Mouse (Mus musculus) left cerebral cortex, postnatal 36 days (tissue): ENCODE data around the gene Olfr1089. TPM values are rescaled to one million over a fixed set of nuclear protein-coding genes. Genes with fewer than 3 reads are reported as not detected.

Experiments
- DNase-seq, 2 experiments: peaks; one replicate each; pipeline ENCODE4 v3.0.0; 2021 to 2022; ENCODE audit warnings: low spot score in 2 of 2, mixed read lengths in 1 of 2
- intact Hi-C: fragments of 180-260 bp; cut with DNase I; formaldehyde crosslinking; loops from one replicate; pipeline ENCODE4 v1.15.1; 2025
- total RNA-seq, 2 experiments: library from RNA; stranded (reverse); gene quantifications; 2 replicates each; pipeline ENCODE4 v1.2.3; 2021

Olfr1089 gene
- total RNA-seq: not detected

DNA sequence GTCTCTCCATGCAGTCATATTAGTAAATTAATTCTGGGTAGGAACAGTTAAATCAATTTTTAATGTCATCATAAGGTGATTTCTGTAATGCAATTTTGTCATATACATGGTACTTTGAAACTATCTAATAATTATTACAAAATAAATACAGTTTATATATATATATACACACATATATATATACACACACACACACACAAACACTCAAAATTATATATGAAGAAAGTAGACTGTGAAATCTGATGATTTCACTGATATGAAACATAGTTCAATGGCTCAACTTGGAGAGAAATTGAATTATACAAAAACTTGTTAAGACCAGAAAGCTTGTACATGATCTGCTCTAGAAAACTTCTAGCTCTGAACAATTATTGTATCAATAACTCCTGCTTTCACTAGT is at the start of gene Olfr1089:
Gene Olfr1089 (minus strand): TSS at position 101 of the 400 bp plus-strand sequence.
- intact Hi-C loops: no loop called here
- no peak for DNase-seq

DNA sequence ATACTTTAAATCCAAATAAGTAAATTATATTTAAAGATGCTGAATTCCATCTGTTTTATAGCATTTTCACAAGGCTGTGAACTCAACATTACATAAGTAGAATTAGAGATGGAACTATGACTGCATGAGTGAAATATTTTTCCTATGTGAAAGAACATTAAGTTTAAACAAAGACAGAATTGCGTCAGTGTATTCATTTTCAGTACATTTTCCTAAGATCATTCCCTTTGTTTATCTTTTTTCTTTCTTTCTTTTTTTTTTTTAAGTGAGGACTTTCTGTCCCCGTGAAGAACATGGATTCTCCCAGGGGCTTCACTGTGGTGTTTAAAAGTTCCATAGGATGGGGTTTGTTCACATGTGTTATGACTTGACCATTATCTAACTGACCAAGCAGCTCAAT is 48.7 kb upstream of the Olfr1089 start, which contains the start of gene Olfr1093:
Gene Olfr1093 (plus strand): TSS at position 301 of the 400 bp plus-strand sequence.
- intact Hi-C loops: no loop called here

GRCm38 (mm10) chr2:86761050-86761449 is 27.5 kb upstream of the Olfr1089 start:
- intact Hi-C loops: no loop called here
- DNase-seq: peak; percentile 4 to 16

More for the DNA sequence above, 48.7 kb upstream of the Olfr1089 start, which contains the start of gene Olfr1093:
- no peak for DNase-seq

DNA sequence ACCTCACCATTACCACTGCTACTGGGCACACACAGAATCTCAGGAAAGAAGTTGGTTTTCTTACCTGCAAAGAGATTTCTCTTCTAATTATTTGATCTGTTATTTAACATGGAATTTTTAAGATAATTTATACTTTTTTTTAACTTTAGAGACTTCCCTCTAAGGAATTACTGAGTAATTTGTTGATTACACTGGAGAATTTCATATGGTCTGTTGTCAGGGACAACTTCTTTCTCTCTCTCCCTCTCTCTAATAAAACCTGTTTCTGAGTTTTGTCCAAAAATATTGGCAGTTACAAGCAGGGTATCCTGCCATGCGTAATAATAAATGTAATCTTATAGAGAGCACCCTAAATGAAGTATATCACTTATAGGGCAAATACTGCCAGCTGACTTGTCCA is 25.4 kb upstream of the Olfr1089 start, which contains the start of gene Olfr1090:
Gene Olfr1090 (minus strand): TSS at position 101 of the 400 bp plus-strand sequence.
- intact Hi-C loops: no loop called here

GRCm38 (mm10) chr2:86698295-86698694 is 35.2 kb downstream of the Olfr1089 start, which contains the start of gene Olfr1087:
Olfr1087 (minus strand) TSS chr2:86698395.
- intact Hi-C loops: no loop called here
- no peak for DNase-seq

More for the DNA sequence above, 25.4 kb upstream of the Olfr1089 start, which contains the start of gene Olfr1090:
- DNase-seq: no peak

Other genes with a start within 250 kb of the Olfr1089 start
- gene Olfr228, start 246.3 kb downstream of the Olfr1089 start, total RNA-seq: not detected
- not detected for gene Olfr1076, start 225.2 kb downstream of the Olfr1089 start, total RNA-seq
- not detected for gene Olfr1079, start 191.2 kb downstream of the Olfr1089 start, total RNA-seq
- gene Olfr1080, start 175.5 kb downstream of the Olfr1089 start, total RNA-seq: not detected
- not detected for gene Olfr1082, start 134.7 kb downstream of the Olfr1089 start, total RNA-seq
- gene Olfr1084, start 94.0 kb downstream of the Olfr1089 start, total RNA-seq: not detected
- gene Olfr1085, start 71.7 kb downstream of the Olfr1089 start, total RNA-seq: not detected
- not detected for gene Olfr1086, start 53.6 kb downstream of the Olfr1089 start, total RNA-seq
- not detected for gene Olfr1087, start 35.3 kb downstream of the Olfr1089 start, total RNA-seq
- not detected for gene Olfr1090, start 25.3 kb upstream of the Olfr1089 start, total RNA-seq
- not detected for gene Olfr1093, start 48.8 kb upstream of the Olfr1089 start, total RNA-seq
- gene Olfr141, start 76.3 kb upstream of the Olfr1089 start, total RNA-seq: not detected
- not detected for gene Olfr1094, start 91.0 kb upstream of the Olfr1089 start, total RNA-seq
- not detected for gene Olfr1095, start 118.0 kb upstream of the Olfr1089 start, total RNA-seq
- not detected for gene Gm13723, start 141.1 kb upstream of the Olfr1089 start, total RNA-seq
- not detected for gene Olfr1097, start 158.5 kb upstream of the Olfr1089 start, total RNA-seq
- gene Olfr1098, start 190.8 kb upstream of the Olfr1089 start, total RNA-seq: not detected
- gene Olfr1099, start 227.0 kb upstream of the Olfr1089 start, total RNA-seq: not detected
- gene Olfr1100, start 246.3 kb upstream of the Olfr1089 start, total RNA-seq: not detected